Mouse (Mus musculus): ENCODE results near the gene Ggn. TPM values are rescaled to one million over a fixed set of nuclear protein-coding genes. Genes with fewer than 3 reads are reported as not detected.
"Not testable (repeated sequence)": the region's sequence is repeated elsewhere in the genome, so short reads cannot be mapped to it uniquely, and the experiment has no call there.

The Ggn gene
- polyA plus RNA-seq, 1 experiment, result 0.84 TPM

DNA sequence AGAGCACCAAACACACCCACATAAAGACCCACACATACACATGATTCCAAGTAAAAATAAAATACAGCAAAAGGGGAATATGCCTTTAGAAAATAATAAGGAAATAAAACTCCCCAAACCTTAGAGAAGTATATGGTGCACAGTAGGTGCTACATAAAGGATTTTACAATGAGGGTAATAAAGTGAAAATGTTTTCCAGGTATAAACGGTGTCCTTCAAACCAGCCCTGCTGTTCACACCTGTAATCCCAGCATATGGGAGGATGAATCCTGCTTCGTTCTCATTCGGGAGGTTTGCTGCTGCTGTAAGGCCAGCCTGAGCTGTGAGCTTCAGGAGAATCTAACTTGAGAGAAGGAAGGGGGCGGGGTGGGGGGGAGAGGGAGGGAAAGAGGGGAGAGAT lies 35.8 kb upstream of the Ggn start:
- H3K27me3 ChIP-seq (ENCODE audit: control insufficient read depth, insufficient read depth, low read length), result no peaks in the 10 kb centered on the region; the same call in 1 of the 2 replicates

DNA sequence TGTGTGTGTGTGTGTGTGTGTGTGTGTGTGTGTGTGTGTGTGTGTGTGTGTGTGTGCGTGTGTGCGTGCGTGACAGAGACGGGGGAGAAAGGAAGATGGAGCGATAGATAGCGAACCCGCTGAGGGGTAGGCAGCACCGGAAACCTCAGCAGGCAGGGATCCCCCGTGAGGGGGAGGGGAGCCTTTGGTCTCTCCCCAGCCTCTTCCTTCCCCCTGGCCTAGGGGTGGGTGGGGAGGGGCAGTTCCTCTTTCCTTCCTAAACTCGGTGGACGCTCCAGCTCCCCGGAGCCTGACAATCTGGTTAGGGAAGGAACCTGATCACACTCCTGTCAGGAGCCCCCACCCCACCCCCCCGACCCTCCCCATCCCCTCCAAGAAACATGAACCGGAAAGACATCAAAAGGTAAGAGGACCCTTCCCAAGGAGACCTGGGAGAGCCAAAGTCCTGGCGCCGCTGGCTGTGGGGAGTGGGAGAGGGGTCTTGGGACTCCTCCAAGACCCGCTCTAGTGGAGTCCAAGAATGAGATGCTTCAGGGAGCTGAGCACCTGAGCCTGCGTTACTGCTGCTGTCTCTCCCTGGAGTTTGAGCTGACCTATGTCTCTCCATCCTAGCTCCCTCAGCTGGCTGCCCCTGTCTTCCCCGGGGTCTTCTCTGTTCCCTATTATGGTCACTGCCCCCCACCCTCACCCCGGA lies 35.2 kb upstream of the Ggn start, which contains the start of gene Rasgrp4:
TSS of gene Rasgrp4 (plus strand) at position 159 of the 694 bp plus-strand sequence.
- no peak within 1 kb of the TSS for H3K27ac ChIP-seq (ENCODE audit: insufficient read depth, low read length)
- peak; percentile 41 to 76 for DNase-seq (ENCODE audit: low read depth in 1 of 2, low spot score in 2 of 2)
- no peaks in the 10 kb centered on the region; the same call in 1 of the 2 replicates for H3K27me3 ChIP-seq (ENCODE audit: control insufficient read depth, insufficient read depth, low read length)
- WGBS, result 5% methylated on average over 14 of the region's 20 CpGs
- no peaks in the 10 kb centered on the region for H3K36me3 ChIP-seq (ENCODE audit: control insufficient read depth, insufficient read depth, low read length)
- peak within 1 kb of the TSS; percentile 45 for H3K4me3 ChIP-seq (ENCODE audit: extremely low read depth, insufficient read depth, insufficient read length)
- peaks cover 2% of the 10 kb centered on the region for H3K4me1 ChIP-seq (ENCODE audit: control insufficient read depth, insufficient read depth, insufficient read length)
- TF ChIP-seq POLR2A (IDR thresholded peaks at IDR 0.05; ENCODE audit: low read depth, low read length) (no peak), CTCF (IDR thresholded peaks at IDR 0.05; ENCODE audit: extremely low read depth, insufficient read depth, insufficient read length, insufficient replicate concordance) (no peak)

More for the DNA sequence above, 35.8 kb upstream of the Ggn start:
- Histone ChIP-seq H3K4me1 (ENCODE audit: control insufficient read depth, insufficient read depth, insufficient read length) (peaks cover 2% of the 10 kb centered on the region), H3K36me3 (ENCODE audit: control insufficient read depth, insufficient read depth, low read length) (no peaks in the 10 kb centered on the region), H3K27ac (ENCODE audit: insufficient read depth, low read length) (no peak overlapping the region), H3K4me3 (ENCODE audit: extremely low read depth, insufficient read depth, insufficient read length) (peak overlapping the region; percentile 24; the same call in 1 of the 2 replicates)
- WGBS, result 1% methylated on average over 3 of the region's 4 CpGs
- no peak for DNase-seq (ENCODE audit: low read depth in 1 of 2, low spot score in 2 of 2)
- TF ChIP-seq CTCF (IDR thresholded peaks at IDR 0.05; ENCODE audit: extremely low read depth, insufficient read depth, insufficient read length, insufficient replicate concordance) (no peak), POLR2A (IDR thresholded peaks at IDR 0.05; ENCODE audit: low read depth, low read length) (no peak)

GRCm38 (mm10) chr7:29137429-29137828 lies 32.6 kb upstream of the Ggn start:
- TF ChIP-seq CTCF (IDR thresholded peaks at IDR 0.05; ENCODE audit: extremely low read depth, insufficient read depth, insufficient read length, insufficient replicate concordance), result no peak
- no peak for TF ChIP-seq POLR2A (IDR thresholded peaks at IDR 0.05; ENCODE audit: low read depth, low read length)
- no peak for DNase-seq (ENCODE audit: low read depth in 1 of 2, low spot score in 2 of 2)
- H3K4me3 ChIP-seq (ENCODE audit: extremely low read depth, insufficient read depth, insufficient read length), result no peak overlapping the region
- 80% methylated on average over 16 of the region's 16 CpGs for WGBS
- H3K27me3 ChIP-seq (ENCODE audit: control insufficient read depth, insufficient read depth, low read length), result no peaks in the 10 kb centered on the region; the same call in 1 of the 2 replicates
- H3K36me3 ChIP-seq (ENCODE audit: control insufficient read depth, insufficient read depth, low read length), result no peaks in the 10 kb centered on the region
- peaks cover 2% of the 10 kb centered on the region for H3K4me1 ChIP-seq (ENCODE audit: control insufficient read depth, insufficient read depth, insufficient read length)
- no peak overlapping the region for H3K27ac ChIP-seq (ENCODE audit: insufficient read depth, low read length)

- 85% methylated on average over 3 of the region's 4 CpGs for WGBS
- H3K4me1 ChIP-seq (ENCODE audit: control insufficient read depth, insufficient read depth, insufficient read length); H3K27me3 ChIP-seq (ENCODE audit: control insufficient read depth, insufficient read depth, low read length); H3K4me3 ChIP-seq (ENCODE audit: extremely low read depth, insufficient read depth, insufficient read length); H3K36me3 ChIP-seq (ENCODE audit: control insufficient read depth, insufficient read depth, low read length); DNase-seq (ENCODE audit: low read depth in 1 of 2, low spot score in 2 of 2); H3K27ac ChIP-seq (ENCODE audit: insufficient read depth, low read length): not testable (repeated sequence)
Measured at GRCm38 (mm10) chr7:29139237-29139636, 30.8 kb upstream of the Ggn start.

GRCm38 (mm10) chr7:29141416-29141815 lies 28.6 kb upstream of the Ggn start:
- H3K4me1 ChIP-seq (ENCODE audit: control insufficient read depth, insufficient read depth, insufficient read length), result no peaks in the 10 kb centered on the region; the same call in 1 of the 2 replicates
- TF ChIP-seq CTCF (IDR thresholded peaks at IDR 0.05; ENCODE audit: extremely low read depth, insufficient read depth, insufficient read length, insufficient replicate concordance) (no peak), POLR2A (IDR thresholded peaks at IDR 0.05; ENCODE audit: low read depth, low read length) (no peak)
- 46% methylated on average over 8 of the region's 8 CpGs for WGBS
- DNase-seq (ENCODE audit: low read depth in 1 of 2, low spot score in 2 of 2), result peak in 1 of 2 experiments; percentile 53
- no peak overlapping the region for H3K27ac ChIP-seq (ENCODE audit: insufficient read depth, low read length)
- no peaks in the 10 kb centered on the region for H3K27me3 ChIP-seq (ENCODE audit: control insufficient read depth, insufficient read depth, low read length)
- no peaks in the 10 kb centered on the region for H3K36me3 ChIP-seq (ENCODE audit: control insufficient read depth, insufficient read depth, low read length)
- H3K4me3 ChIP-seq (ENCODE audit: extremely low read depth, insufficient read depth, insufficient read length), result no peak overlapping the region

- WGBS, result 55% methylated on average over 4 of the region's 4 CpGs
- H3K27me3 ChIP-seq (ENCODE audit: control insufficient read depth, insufficient read depth, low read length), result no peaks in the 10 kb centered on the region
- H3K27ac ChIP-seq (ENCODE audit: insufficient read depth, low read length), result no peak overlapping the region
- no peak overlapping the region for H3K4me3 ChIP-seq (ENCODE audit: extremely low read depth, insufficient read depth, insufficient read length)
- no peaks in the 10 kb centered on the region; the same call in 1 of the 2 replicates for H3K4me1 ChIP-seq (ENCODE audit: control insufficient read depth, insufficient read depth, insufficient read length)
- no peak for DNase-seq (ENCODE audit: low read depth in 1 of 2, low spot score in 2 of 2)
- no peak for TF ChIP-seq POLR2A (IDR thresholded peaks at IDR 0.05; ENCODE audit: low read depth, low read length)
- no peak for TF ChIP-seq CTCF (IDR thresholded peaks at IDR 0.05; ENCODE audit: extremely low read depth, insufficient read depth, insufficient read length, insufficient replicate concordance)
- no peaks in the 10 kb centered on the region for H3K36me3 ChIP-seq (ENCODE audit: control insufficient read depth, insufficient read depth, low read length)
Measured at GRCm38 (mm10) chr7:29144006-29144405, 26.0 kb upstream of the Ggn start.

Data from spleen, adult 2 months (tissue).